Mouse (Mus musculus) intestine, embryonic 16.5 days (tissue): ENCODE results near the gene BC147527. TPM values are rescaled to one million over a fixed set of nuclear protein-coding genes. Genes with fewer than 3 reads are reported as not detected.
"Not testable (repeated sequence)": the region's sequence is repeated elsewhere in the genome, so short reads cannot be mapped to it uniquely, and the experiment has no call there.

Experiments used
- ATAC-seq: fragments of 200-750 bp; cut with Nextera tagmentation; 2 replicates; pipeline ENCODE4 v1.8.0; 2017; ENCODE audit warnings: moderate TSS enrichment, moderate library complexity
- H3K27ac ChIP-seq: fragments of 300-500 bp; sonication (generic); 2 replicates; pipeline ENCODE4 v1.5.1; 2014; ENCODE audit warnings: mild to moderate bottlenecking, low read length
- H3K27me3 ChIP-seq: fragments of 300-500 bp; sonication (generic); replicated peaks from 2 replicates; pipeline ENCODE4 v1.6.1; 2014; ENCODE audit warnings: low read length, control low read depth, mixed read lengths; ENCODE audit not compliant: control insufficient read depth, insufficient read depth
- H3K36me3 ChIP-seq: fragments of 300-500 bp; sonication (generic); 2 replicates; pipeline ENCODE4 v1.6.1; 2014; ENCODE audit warnings: low read length, control low read depth; ENCODE audit not compliant: control insufficient read depth, insufficient read depth
- H3K4me1 ChIP-seq: fragments of 300-500 bp; sonication (generic); 2 replicates; pipeline ENCODE4 v1.6.1; 2014; ENCODE audit warnings: low read length, control low read depth, mixed read lengths; ENCODE audit not compliant: control insufficient read depth, insufficient read depth
- H3K4me2 ChIP-seq: fragments of 300-500 bp; sonication (generic); 2 replicates; pipeline ENCODE4 v1.6.1; 2014; ENCODE audit warnings: low read depth, low read length, control low read depth
- H3K4me3 ChIP-seq: fragments of 300-500 bp; sonication (generic); 2 replicates; pipeline ENCODE4 v1.5.1; 2014; ENCODE audit warnings: mild to moderate bottlenecking, low read length
- H3K9ac ChIP-seq: fragments of 300-500 bp; sonication (generic); 2 replicates; pipeline ENCODE4 v1.6.1; 2014; ENCODE audit warnings: low read depth, low read length
- H3K9me3 ChIP-seq: fragments of 300-500 bp; sonication (generic); 2 replicates; pipeline ENCODE4 v1.6.1; 2016; ENCODE audit warnings: low read length, control low read depth; ENCODE audit not compliant: control insufficient read depth
- WGBS: fragments of 180-500 bp; shearing (Covaris S2); extraction: QIAGEN DNeasy Blood & Tissue Kit; methylation state at CpG from one replicate; pipeline ENCODE4 v1.1.7; 2014; 5-methylcytosine and 5-hydroxymethylcytosine counted together
- polyA plus RNA-seq: library from polyadenylated mRNA; unstranded; fragments of >200 nt; fragmentation: Nextera tagmentation; extraction: Ambion mirVana; gene quantifications from 2 replicates; pipeline ENCODE4 v1.2.1, GENCODE M21; 2015

Gene BC147527
- polyA plus RNA-seq, 1 experiment from 2014 or later = 0.48 TPM

GRCm38 (mm10) chr13:120310749-120311148, 10.6 kb downstream of the BC147527 start:
- peaks cover 3% of the 10 kb centered on the region; the same call in 1 of the 2 replicates for H3K27me3 ChIP-seq
- ATAC-seq = no peak
- no peak overlapping the region for H3K4me2 ChIP-seq
- no peak overlapping the region for H3K9ac ChIP-seq
- H3K27ac ChIP-seq = no peak overlapping the region
- H3K36me3 ChIP-seq = no peaks in the 10 kb centered on the region
- 71% methylated on average over 4 of the region's 4 CpGs for WGBS
- no peaks in the 10 kb centered on the region for H3K4me1 ChIP-seq
- no peaks in the 10 kb centered on the region for H3K9me3 ChIP-seq
- no peak overlapping the region for H3K4me3 ChIP-seq

GRCm38 (mm10) chr13:120313584-120313983, 13.4 kb downstream of the BC147527 start:
- no peak overlapping the region for H3K27ac ChIP-seq
- H3K9me3 ChIP-seq = no peaks in the 10 kb centered on the region
- H3K9ac ChIP-seq = no peak overlapping the region
- no peak for ATAC-seq
- peaks cover 3% of the 10 kb centered on the region; the same call in 1 of the 2 replicates for H3K27me3 ChIP-seq
- 36% methylated on average over 14 of the region's 14 CpGs for WGBS
- H3K4me2 ChIP-seq = no peak overlapping the region
- H3K36me3 ChIP-seq = no peaks in the 10 kb centered on the region
- H3K4me3 ChIP-seq = no peak overlapping the region
- no peaks in the 10 kb centered on the region for H3K4me1 ChIP-seq

- not testable (repeated sequence) for ATAC-seq, H3K4me2 ChIP-seq, H3K4me1 ChIP-seq, H3K4me3 ChIP-seq, H3K27ac ChIP-seq, H3K9ac ChIP-seq, H3K36me3 ChIP-seq, H3K9me3 ChIP-seq, H3K27me3 ChIP-seq
- WGBS = 63% methylated on average over 3 of the region's 3 CpGs
Observed at GRCm38 (mm10) chr13:120316578-120316977, 16.4 kb downstream of the BC147527 start, which contains the start of gene Tcstv3. Gene Tcstv3, plus strand, starts transcription at chr13:120316878.

GRCm38 (mm10) chr13:120320183-120320582, 20.0 kb downstream of the BC147527 start:
- Histone ChIP-seq H3K9me3 (no peaks in the 10 kb centered on the region), H3K27me3 (no peaks in the 10 kb centered on the region), H3K36me3 (no peaks in the 10 kb centered on the region), H3K4me3 (no peak overlapping the region), H3K27ac (no peak overlapping the region), H3K9ac (no peak overlapping the region), H3K4me2 (no peak overlapping the region), H3K4me1 (no peaks in the 10 kb centered on the region)
- 65% methylated on average over 3 of the region's 3 CpGs for WGBS
- ATAC-seq = no peak

GRCm38 (mm10) chr13:120320721-120321120, 20.5 kb downstream of the BC147527 start:
- ATAC-seq = no peak
- Histone ChIP-seq H3K27ac (no peak overlapping the region), H3K36me3 (no peaks in the 10 kb centered on the region), H3K4me1 (no peaks in the 10 kb centered on the region), H3K9me3 (no peaks in the 10 kb centered on the region), H3K9ac (no peak overlapping the region), H3K27me3 (no peaks in the 10 kb centered on the region), H3K4me3 (no peak overlapping the region), H3K4me2 (no peak overlapping the region)
- WGBS = 95% methylated on average over 1 of the region's 1 CpGs

Other genes with a start within 250 kb of the BC147527 start
- gene Gm21188, start 248.2 kb upstream of the BC147527 start, polyA plus RNA-seq = not detected in 2 replicates
- gene Gm20767, start 160.1 kb upstream of the BC147527 start, polyA plus RNA-seq = not detected in 2 replicates
- not detected in 2 replicates for gene Gm21818, start 128.0 kb upstream of the BC147527 start, polyA plus RNA-seq
- not detected in 2 replicates for gene Gm21762, start 84.4 kb upstream of the BC147527 start, polyA plus RNA-seq
- not detected in 2 replicates for gene Gm21731, start 61.3 kb upstream of the BC147527 start, polyA plus RNA-seq
- not detected in 2 replicates for gene AF067061, start 37.3 kb upstream of the BC147527 start, polyA plus RNA-seq
- not detected in 2 replicates for gene Tcstv3, start 16.5 kb downstream of the BC147527 start, polyA plus RNA-seq